Mouse (Mus musculus): Measurements from ENCODE around the gene Hoxb3. TPM values are rescaled to one million over a fixed set of nuclear protein-coding genes. Genes with fewer than 3 reads are reported as not detected.

Hoxb3 gene
- polyA plus RNA-seq, 1 experiment from 2014 or later, result 2.7 TPM

DNA sequence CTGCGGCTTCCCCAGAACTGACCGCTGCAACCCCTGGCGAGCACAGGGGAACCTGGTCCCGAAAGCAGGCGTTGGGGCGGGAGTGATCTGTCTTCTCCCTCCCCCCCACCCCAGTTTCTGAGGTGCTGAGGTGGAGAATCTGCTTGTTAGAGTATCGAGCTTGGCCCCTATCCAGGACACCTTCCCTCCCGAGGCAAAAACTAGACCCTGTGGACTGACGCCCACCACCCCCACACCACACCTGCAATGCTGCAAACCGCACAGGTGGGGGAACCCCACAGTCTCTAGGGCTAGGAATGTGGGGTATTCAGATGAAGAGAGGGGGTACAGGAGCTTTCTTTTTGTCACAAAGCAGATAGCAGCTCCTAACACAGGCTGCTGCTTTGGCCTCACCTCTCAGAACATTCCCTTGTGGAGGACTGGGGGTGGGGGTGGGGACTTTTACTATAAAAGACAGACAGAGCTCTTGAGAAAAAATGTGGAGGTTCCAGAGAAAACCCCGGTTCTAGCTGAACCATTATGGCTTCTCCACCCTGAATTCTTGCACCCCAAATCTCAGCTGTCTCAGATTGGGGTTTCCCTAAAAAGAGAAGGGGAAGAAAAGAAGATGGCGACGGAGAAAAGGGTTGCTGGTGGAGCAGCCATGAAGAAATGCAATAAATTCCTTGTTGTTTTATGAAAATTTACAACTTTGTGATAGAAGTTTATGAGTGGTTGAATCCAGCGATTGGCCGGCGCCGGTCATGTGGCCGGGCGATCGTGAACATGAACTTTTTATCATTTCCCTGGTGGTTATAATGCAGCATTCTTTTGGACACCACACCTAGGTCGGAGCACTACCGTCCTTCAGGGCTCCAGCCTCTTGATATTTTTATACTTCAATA lies 31.2 kb upstream of the Hoxb3 start, which contains the start of gene Hoxb6:
Gene Hoxb6 (plus strand): TSS at position 796 of the 884 bp plus-strand sequence.
- peak; percentile 41; the same call in 1 of the 2 replicates for ATAC-seq
- Histone ChIP-seq H3K4me2 (replicated peaks) (peak within 1 kb of the TSS; percentile 74), H3K27ac (peak within 1 kb of the TSS; percentile 85), H3K4me1 (replicated peaks) (peaks cover 24% of the 10 kb centered on the region), H3K9me3 (no peaks in the 10 kb centered on the region), H3K9ac (peak within 1 kb of the TSS; percentile 59), H3K4me3 (replicated peaks) (peak within 1 kb of the TSS; percentile 51), H3K27me3 (replicated peaks) (peaks cover 69% of the 10 kb centered on the region), H3K36me3 (no peaks in the 10 kb centered on the region)
- WGBS, result 11% methylated on average over 22 of the region's 22 CpGs

GRCm38 (mm10) chr11:96292565-96293301 lies 30.4 kb upstream of the Hoxb3 start:
- H3K4me1 ChIP-seq (replicated peaks), result peaks cover 25% of the 10 kb centered on the region
- H3K9ac ChIP-seq, result peak overlapping the region; percentile 59
- no peaks in the 10 kb centered on the region for H3K36me3 ChIP-seq
- peak overlapping the region; percentile 74 for H3K4me2 ChIP-seq (replicated peaks)
- H3K27me3 ChIP-seq (replicated peaks), result peaks cover 70% of the 10 kb centered on the region
- H3K27ac ChIP-seq, result peak overlapping the region; percentile 85
- no peaks in the 10 kb centered on the region for H3K9me3 ChIP-seq
- no peak for ATAC-seq
- 9% methylated on average over 12 of the region's 12 CpGs for WGBS
- peak overlapping the region; percentile 51 for H3K4me3 ChIP-seq (replicated peaks)

DNA sequence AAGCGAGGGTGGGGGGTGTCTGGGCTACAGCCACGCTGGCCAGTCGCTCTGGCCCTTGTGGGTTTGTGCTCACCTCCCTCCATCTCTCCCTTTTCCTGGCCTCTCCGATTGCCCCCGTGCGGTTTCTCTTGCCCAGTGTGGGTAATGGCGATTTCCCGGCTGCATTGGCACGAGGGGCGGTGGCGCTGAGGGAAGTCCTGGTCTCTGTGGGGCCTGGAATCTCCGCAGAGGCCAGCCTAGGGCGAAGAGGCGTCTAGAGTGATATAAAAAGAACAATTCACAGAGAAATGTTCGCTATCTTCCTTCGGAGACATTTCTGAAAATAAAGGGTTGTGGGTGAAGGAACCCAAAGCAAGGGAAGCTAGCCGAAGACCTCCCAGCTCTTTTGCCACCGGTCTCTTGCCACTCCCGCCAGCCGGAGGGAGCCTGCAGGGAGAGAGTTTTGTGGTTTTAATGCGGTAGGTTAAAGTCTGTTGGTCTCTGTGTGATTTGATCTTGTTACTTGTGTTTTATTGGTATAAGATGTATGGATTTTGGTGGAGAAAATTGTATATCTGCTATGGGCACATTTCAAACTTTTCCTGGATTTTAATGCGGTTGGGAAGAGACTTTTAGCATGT lies 29.7 kb upstream of the Hoxb3 start:
- Histone ChIP-seq H3K4me2 (replicated peaks) (peak overlapping the region; percentile 74), H3K27me3 (replicated peaks) (peaks cover 69% of the 10 kb centered on the region), H3K36me3 (no peaks in the 10 kb centered on the region), H3K9me3 (no peaks in the 10 kb centered on the region), H3K9ac (peak overlapping the region; percentile 59), H3K4me1 (replicated peaks) (peaks cover 25% of the 10 kb centered on the region), H3K4me3 (replicated peaks) (peak overlapping the region; percentile 51), H3K27ac (peak overlapping the region; percentile 85)
- 9% methylated on average over 22 of the region's 22 CpGs for WGBS
- ATAC-seq, result no peak

GRCm38 (mm10) chr11:96294245-96295091 lies 28.7 kb upstream of the Hoxb3 start:
- H3K27ac ChIP-seq, result peak overlapping the region; percentile 44
- H3K9ac ChIP-seq, result peak overlapping the region; percentile 53
- no peaks in the 10 kb centered on the region for H3K9me3 ChIP-seq
- H3K4me3 ChIP-seq (replicated peaks), result peak overlapping the region; percentile 51
- H3K27me3 ChIP-seq (replicated peaks), result peaks cover 71% of the 10 kb centered on the region
- whole genome bisulfite sequencing, result 1% methylated on average over 32 of the region's 32 CpGs
- H3K4me1 ChIP-seq (replicated peaks), result peaks cover 25% of the 10 kb centered on the region
- peak overlapping the region; percentile 74 for H3K4me2 ChIP-seq (replicated peaks)
- ATAC-seq, result peak; percentile 61; the same call in 1 of the 2 replicates
- H3K36me3 ChIP-seq, result no peaks in the 10 kb centered on the region

- H3K36me3 ChIP-seq, result no peaks in the 10 kb centered on the region
- H3K4me1 ChIP-seq (replicated peaks), result peaks cover 30% of the 10 kb centered on the region
- H3K27ac ChIP-seq, result peak overlapping the region; percentile 66; the same call in 1 of the 2 replicates
- H3K4me2 ChIP-seq (replicated peaks), result peak overlapping the region; percentile 74
- H3K9me3 ChIP-seq, result no peaks in the 10 kb centered on the region
- ATAC-seq, result 0 out of 2 replicates have a peak, but pooled peaks have one; percentile 13
- H3K9ac ChIP-seq, result peak overlapping the region; percentile 53
- 1% methylated on average over 30 of the region's 30 CpGs for WGBS
- H3K4me3 ChIP-seq (replicated peaks), result peak overlapping the region; percentile 51
- peaks cover 74% of the 10 kb centered on the region for H3K27me3 ChIP-seq (replicated peaks)
Measured at GRCm38 (mm10) chr11:96295092-96295835, 27.9 kb upstream of the Hoxb3 start.

DNA sequence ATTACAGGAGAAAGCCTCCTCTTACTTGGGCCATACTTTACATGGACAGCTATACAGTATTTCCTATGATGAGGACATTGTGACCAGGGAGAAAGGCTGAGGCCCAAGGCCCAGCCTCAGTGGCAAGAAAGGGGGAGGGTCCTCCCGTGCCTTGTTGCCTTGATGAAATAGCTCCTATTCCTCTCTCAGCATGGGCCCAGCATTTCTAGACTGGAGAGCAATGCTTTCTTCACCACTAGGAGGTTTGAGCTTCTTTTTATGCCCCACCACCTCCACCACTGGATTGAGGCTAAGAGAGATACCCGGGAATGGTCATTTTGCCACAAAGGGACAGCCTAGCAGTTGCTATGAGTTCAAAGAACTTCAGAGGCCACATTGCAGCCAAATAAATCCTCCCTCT lies 26.1 kb upstream of the Hoxb3 start:
- H3K9ac ChIP-seq, result no peak overlapping the region; the same call in 1 of the 2 replicates
- no peaks in the 10 kb centered on the region for H3K36me3 ChIP-seq
- H3K4me2 ChIP-seq (replicated peaks), result peak overlapping the region; percentile 74
- H3K4me3 ChIP-seq (replicated peaks), result no peak overlapping the region
- peaks cover 43% of the 10 kb centered on the region for H3K4me1 ChIP-seq (replicated peaks)
- WGBS, result 32% methylated on average over 2 of the region's 2 CpGs
- ATAC-seq, result no peak
- H3K9me3 ChIP-seq, result no peaks in the 10 kb centered on the region
- H3K27me3 ChIP-seq (replicated peaks), result peaks cover 77% of the 10 kb centered on the region
- H3K27ac ChIP-seq, result no peak overlapping the region; the same call in 1 of the 2 replicates

GRCm38 (mm10) chr11:96297428-96297827 lies 25.7 kb upstream of the Hoxb3 start:
- H3K9me3 ChIP-seq, result no peaks in the 10 kb centered on the region
- H3K4me2 ChIP-seq (replicated peaks), result peak overlapping the region; percentile 74; the same call in 1 of the 2 replicates
- H3K4me3 ChIP-seq (replicated peaks), result no peak overlapping the region
- H3K27me3 ChIP-seq (replicated peaks), result peaks cover 78% of the 10 kb centered on the region
- H3K9ac ChIP-seq, result no peak overlapping the region; the same call in 1 of the 2 replicates
- 37% methylated on average over 3 of the region's 3 CpGs for WGBS
- H3K4me1 ChIP-seq (replicated peaks), result peaks cover 45% of the 10 kb centered on the region
- ATAC-seq, result no peak
- H3K27ac ChIP-seq, result no peak overlapping the region
- H3K36me3 ChIP-seq, result no peaks in the 10 kb centered on the region

GRCm38 (mm10) chr11:96297968-96298635 lies 25.0 kb upstream of the Hoxb3 start:
- peaks cover 72% of the 10 kb centered on the region for H3K27me3 ChIP-seq (replicated peaks)
- H3K36me3 ChIP-seq, result no peaks in the 10 kb centered on the region
- H3K4me2 ChIP-seq (replicated peaks), result peak overlapping the region; percentile 75
- H3K4me1 ChIP-seq (replicated peaks), result peaks cover 45% of the 10 kb centered on the region
- ATAC-seq, result no peak
- no peak overlapping the region for H3K27ac ChIP-seq
- 37% methylated on average over 11 of the region's 11 CpGs for WGBS
- no peaks in the 10 kb centered on the region for H3K9me3 ChIP-seq
- H3K4me3 ChIP-seq (replicated peaks), result peak overlapping the region; percentile 51; the same call in 1 of the 2 replicates
- H3K9ac ChIP-seq, result no peak overlapping the region

GRCm38 (mm10) chr11:96298895-96299667 lies 24.0 kb upstream of the Hoxb3 start:
- H3K36me3 ChIP-seq, result no peaks in the 10 kb centered on the region
- H3K4me2 ChIP-seq (replicated peaks), result peak overlapping the region; percentile 75
- peak overlapping the region; percentile 51 for H3K4me3 ChIP-seq (replicated peaks)
- WGBS, result 1% methylated on average over 66 of the region's 66 CpGs
- H3K27me3 ChIP-seq (replicated peaks), result peaks cover 69% of the 10 kb centered on the region
- H3K4me1 ChIP-seq (replicated peaks), result peaks cover 50% of the 10 kb centered on the region
- H3K9ac ChIP-seq, result peak overlapping the region; percentile 81
- H3K9me3 ChIP-seq, result no peaks in the 10 kb centered on the region
- peak overlapping the region; percentile 66 for H3K27ac ChIP-seq
- peak; percentile 31 for ATAC-seq

GRCm38 (mm10) chr11:96299781-96300180 lies 23.3 kb upstream of the Hoxb3 start:
- Histone ChIP-seq H3K4me3 (replicated peaks) (peak overlapping the region; percentile 51), H3K27me3 (replicated peaks) (peaks cover 67% of the 10 kb centered on the region), H3K9ac (peak overlapping the region; percentile 81), H3K27ac (peak overlapping the region; percentile 66), H3K36me3 (no peaks in the 10 kb centered on the region), H3K9me3 (no peaks in the 10 kb centered on the region), H3K4me1 (replicated peaks) (peaks cover 51% of the 10 kb centered on the region), H3K4me2 (replicated peaks) (peak overlapping the region; percentile 75)
- no peak for ATAC-seq
- WGBS, result 10% methylated on average over 9 of the region's 9 CpGs

Data from intestine, embryonic 15.5 days (tissue).